Comparison of ENCODE assay signal across 8 mouse cellular contexts in the genomic region with DNA sequence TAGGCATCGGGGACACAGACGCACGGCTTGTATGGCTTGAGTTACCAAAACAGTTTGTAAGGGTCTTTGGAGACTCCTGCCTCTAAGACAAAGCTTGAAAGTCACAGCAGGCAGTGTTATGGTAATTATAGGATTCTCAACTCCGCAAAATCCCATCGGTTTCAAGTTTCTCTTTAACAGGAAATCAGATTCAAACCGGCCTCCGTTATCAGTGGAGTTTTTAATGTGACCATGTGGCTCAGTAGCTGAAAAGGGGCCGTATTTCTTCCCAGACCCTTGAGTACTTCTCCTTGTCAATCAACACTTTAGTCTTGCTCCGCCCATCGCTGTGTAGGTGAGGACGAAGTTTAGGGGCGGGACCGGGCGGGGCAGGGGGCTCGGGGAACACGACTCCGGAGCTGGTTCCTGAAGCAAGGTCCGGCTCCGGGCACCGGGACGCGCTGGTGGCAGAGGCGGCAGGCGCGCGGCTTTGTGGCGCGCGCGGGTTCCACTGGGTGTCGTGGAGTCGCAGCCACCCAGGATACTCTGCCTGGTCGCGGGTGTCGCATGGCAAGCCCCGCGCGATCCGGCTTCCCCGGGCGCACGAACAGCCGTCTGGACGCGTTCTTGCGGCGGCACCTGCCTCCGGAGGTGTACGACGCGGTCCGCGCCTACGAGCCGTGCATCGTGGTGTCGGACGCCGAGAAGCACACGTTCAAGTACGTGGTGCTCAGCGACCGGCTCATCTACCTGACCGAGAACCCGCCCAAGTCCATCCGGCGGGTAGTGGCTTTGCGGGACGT. TPM values are rescaled to one million over a fixed set of nuclear protein-coding genes. Genes with fewer than 3 reads are reported as not detected.
A peak's percentile ranks its signal among the peaks of the same experiment; 100 is the strongest.
DNase-seq lines count a peak whose midpoint lies in the region; ATAC-seq and TF ChIP-seq lines count a peak whose summit lies in the region.

Gene D930020B18Rik, plus strand, starts transcription at position 317 of the 782 bp plus-strand sequence.

- peak; percentile 8 for DNase-seq in ovary, postnatal 36 days (ENCODE audit: low spot score)
- no peak for DNase-seq in ovary, postnatal 10 days (ENCODE audit: low spot score)
- peak; percentile 40 for DNase-seq in brain, embryonic 14.5 days (ENCODE audit: low read depth)
- peak; percentile 14 for DNase-seq in forebrain, postnatal 0 days
- peak; percentile 13 to 43 for DNase-seq in kidney, postnatal 25 days
- DNase-seq in thymus, postnatal 10 days (ENCODE audit: low spot score in 2 of 2), result peak; percentile 5 to 29
- no peak for DNase-seq in frontal cortex, postnatal 36 days (ENCODE audit: low spot score in 2 of 2)

- H3K36me3 ChIP-seq in forebrain, postnatal 0 days (ENCODE audit: insufficient read depth), result no peaks in the 10 kb centered on the region

- peak within 1 kb of the TSS; percentile 39 for H3K9ac ChIP-seq in forebrain, postnatal 0 days

- 1% methylated on average over 69 of the region's 69 CpGs for WGBS in forebrain, postnatal 0 days

- H3K27me3 ChIP-seq in forebrain, postnatal 0 days (ENCODE audit: insufficient read depth, low read length), result peaks cover 19% of the 10 kb centered on the region; the same call in 1 of the 2 replicates

- peak; percentile 45 for ATAC-seq in forebrain, postnatal 0 days
- ATAC-seq in megakaryocyte progenitor cell, adult 5-6 weeks (replicated peaks; ENCODE audit: poor library complexity), result peak; percentile 32

- H3K4me2 ChIP-seq in forebrain, postnatal 0 days (ENCODE audit: low read depth), result peak within 1 kb of the TSS; percentile 92

- no peaks in the 10 kb centered on the region for H3K9me3 ChIP-seq in forebrain, postnatal 0 days (ENCODE audit: low read length)

- TF ChIP-seq POLR2A in brain, embryonic 14.5 days (IDR thresholded peaks at IDR 0.05; ENCODE audit: borderline replicate concordance, extremely low read depth, insufficient read depth, insufficient read length, poor library complexity, severe bottlenecking), result no peak

- peaks cover 8% of the 10 kb centered on the region; the same call in 1 of the 2 replicates for H3K4me1 ChIP-seq in forebrain, postnatal 0 days (ENCODE audit: insufficient read depth)

- TF ChIP-seq CTCF in brain, embryonic 14.5 days (IDR thresholded peaks at IDR 0.05; ENCODE audit: borderline replicate concordance, extremely low read depth, insufficient read depth, insufficient read length), result no peak
- TF ChIP-seq CTCF in forebrain, postnatal 0 days (IDR thresholded peaks at IDR 0.05; ENCODE audit: low read depth), result no peak

- H3K27ac ChIP-seq in forebrain, postnatal 0 days (ENCODE audit: low read depth, low read length), result no peak within 1 kb of the TSS

- peak within 1 kb of the TSS; percentile 46 for H3K4me3 ChIP-seq in forebrain, postnatal 0 days (ENCODE audit: low read depth, low read length)

RNA-seq across cellular contexts. Expression of gene D930020B18Rik, which starts in this region (rescaled TPM):
- polyA plus RNA-seq in brain, embryonic 14.5 days (2012; rRNA removed), result 0.14 TPM in 2 replicates
- total RNA-seq in forebrain, postnatal 0 days (2014; rRNA removed), result 0.62 and 0.90 TPM in 2 replicates
- polyA plus RNA-seq in forebrain, postnatal 0 days (2015; fragmentation: Nextera tagmentation; extraction: Ambion mirVana), result 0.21 and 0.31 TPM in 2 replicates
- not detected in 2 replicates for total RNA-seq in megakaryocyte progenitor cell, adult 5-6 weeks (2015)
- total RNA-seq in megakaryocyte progenitor cell, adult 5-6 weeks (2017), result not detected in 2 replicates

Comparison
In these comparisons a context has a peak if more than half of its experiments do, and no peak if none do; other contexts are left out.
1. DNase-seq: peak in ovary, postnatal 36 days (single experiment), kidney, postnatal 25 days (2 of 2) and thymus, postnatal 10 days (2 of 2); none in ovary, postnatal 10 days (single experiment) and frontal cortex, postnatal 36 days (0 of 2).
2. Peak in DNase-seq in brain, embryonic 14.5 days; RNA of the gene not detected or under 1 TPM.
3. Peak in DNase-seq, ATAC-seq, H3K4me3 ChIP-seq, H3K9ac ChIP-seq and H3K4me2 ChIP-seq in forebrain, postnatal 0 days; RNA of the gene not detected or under 1 TPM.
4. Peak in ATAC-seq in megakaryocyte progenitor cell, adult 5-6 weeks; RNA of the gene not detected or under 1 TPM.